Mouse (Mus musculus) neural tube, embryonic 14.5 days (tissue): Measurements from ENCODE around the gene Sympk. TPM values are rescaled to one million over a fixed set of nuclear protein-coding genes. Genes with fewer than 3 reads are reported as not detected.

ENCODE experiments used
- ATAC-seq: fragments of 200-750 bp; cut with Nextera tagmentation; 2 replicates; pipeline ENCODE4 v1.8.0; 2017; ENCODE audit warnings: low read depth, mild to moderate bottlenecking, moderate TSS enrichment, moderate library complexity
- H3K27ac ChIP-seq: fragments of 300-500 bp; sonication (generic); 2 replicates; pipeline ENCODE4 v1.5.1; 2014; ENCODE audit warnings: low read depth, mild to moderate bottlenecking, control low read depth, low read length, moderate library complexity, mixed read lengths
- H3K27me3 ChIP-seq: fragments of 300-500 bp; sonication (generic); 2 replicates; pipeline ENCODE4 v1.6.1; 2014; ENCODE audit warnings: low read length; ENCODE audit not compliant: control insufficient read depth, insufficient read depth
- H3K36me3 ChIP-seq: fragments of 300-500 bp; sonication (generic); 2 replicates; pipeline ENCODE4 v1.6.1; 2014; ENCODE audit warnings: low read length, mixed read lengths; ENCODE audit not compliant: control insufficient read depth, insufficient read depth
- H3K4me1 ChIP-seq: fragments of 300-500 bp; sonication (generic); 2 replicates; pipeline ENCODE4 v1.6.1; 2014; ENCODE audit warnings: low read length; ENCODE audit not compliant: control insufficient read depth, insufficient read depth
- H3K4me2 ChIP-seq: fragments of 300-500 bp; sonication (generic); 2 replicates; pipeline ENCODE4 v1.6.1; 2014; ENCODE audit warnings: mild to moderate bottlenecking, low read depth, low read length, control low read depth
- H3K4me3 ChIP-seq: fragments of 300-500 bp; sonication (generic); 2 replicates; pipeline ENCODE4 v1.5.1; 2014; ENCODE audit warnings: low read depth, low read length, control low read depth, mixed read lengths
- H3K9ac ChIP-seq: fragments of 300-500 bp; sonication (generic); replicated peaks from 2 replicates; pipeline ENCODE4 v1.6.1; 2014; ENCODE audit warnings: low read depth, mild to moderate bottlenecking, control low read depth, low read length, mixed read lengths
- H3K9me3 ChIP-seq: fragments of 300-500 bp; sonication (generic); 2 replicates; pipeline ENCODE4 v1.6.1; 2016; ENCODE audit warnings: low read length; ENCODE audit not compliant: control insufficient read depth
- WGBS: fragments of 180-500 bp; shearing (Covaris S2); extraction: QIAGEN DNeasy Blood & Tissue Kit; methylation state at CpG from one replicate; pipeline ENCODE4 v1.1.7; 2014; 5-methylcytosine and 5-hydroxymethylcytosine counted together
- polyA plus RNA-seq: library from polyadenylated mRNA; unstranded; fragments of >200 nt; fragmentation: Nextera tagmentation; extraction: Ambion mirVana; gene quantifications from 2 replicates; pipeline ENCODE4 v1.2.1, GENCODE M21; 2014

Sympk gene
- polyA plus RNA-seq, 1 experiment from 2014 or later, result 16.8 TPM

DNA sequence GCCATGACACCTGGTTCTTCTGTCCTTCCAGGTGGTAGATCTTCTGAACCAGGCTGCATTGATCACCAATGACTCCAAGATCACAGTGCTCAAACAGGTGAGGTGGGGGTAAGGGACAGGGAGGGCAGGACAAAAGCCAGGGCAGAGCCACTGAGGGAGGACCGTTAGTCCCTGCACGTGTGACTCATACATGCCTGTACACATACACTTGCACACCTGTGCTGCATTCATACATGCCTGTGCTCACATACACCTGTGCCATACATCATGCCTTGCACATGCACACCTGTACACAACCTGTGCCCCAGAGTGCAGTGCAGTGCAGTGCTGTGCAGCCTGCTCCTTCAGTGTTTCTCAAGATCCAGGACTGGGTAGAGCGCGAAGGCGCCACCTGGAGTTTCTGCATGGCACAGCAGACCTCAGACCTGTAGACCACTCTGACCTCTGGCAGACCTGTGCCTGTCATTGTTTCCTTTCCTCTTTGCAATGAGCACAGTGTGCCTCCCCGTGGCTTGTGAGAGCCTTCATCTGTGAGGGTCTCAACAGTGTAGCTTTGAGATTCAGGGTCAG lies 5.0 kb downstream of the Sympk start:
- ATAC-seq, result peak; percentile 22; the same call in 1 of the 2 replicates
- Histone ChIP-seq H3K4me2 (no peak overlapping the region), H3K27ac (no peak overlapping the region), H3K27me3 (no peaks in the 10 kb centered on the region), H3K9ac (no peak overlapping the region), H3K36me3 (peaks cover 34% of the 10 kb centered on the region), H3K9me3 (no peaks in the 10 kb centered on the region), H3K4me1 (peaks cover 11% of the 10 kb centered on the region), H3K4me3 (no peak overlapping the region)
- WGBS, result 64% methylated on average over 6 of the region's 6 CpGs

- no peaks in the 10 kb centered on the region for H3K27me3 ChIP-seq
- no peaks in the 10 kb centered on the region for H3K4me1 ChIP-seq
- H3K36me3 ChIP-seq, result peaks cover 50% of the 10 kb centered on the region
- ATAC-seq, result no peak
- no peaks in the 10 kb centered on the region for H3K9me3 ChIP-seq
- 30% methylated on average over 4 of the region's 4 CpGs for WGBS
- no peak overlapping the region for H3K4me3 ChIP-seq
- no peak overlapping the region for H3K9ac ChIP-seq
- no peak overlapping the region for H3K4me2 ChIP-seq
- H3K27ac ChIP-seq, result no peak overlapping the region
Observed at GRCm38 (mm10) chr7:19031641-19032040, 7.5 kb downstream of the Sympk start.

- WGBS, result 98% methylated on average over 6 of the region's 6 CpGs
- Histone ChIP-seq H3K4me3 (no peak overlapping the region), H3K36me3 (peaks cover 80% of the 10 kb centered on the region), H3K9me3 (no peaks in the 10 kb centered on the region), H3K27me3 (no peaks in the 10 kb centered on the region), H3K4me2 (no peak overlapping the region), H3K4me1 (no peaks in the 10 kb centered on the region), H3K9ac (no peak overlapping the region), H3K27ac (no peak overlapping the region)
- no peak for ATAC-seq
Observed at GRCm38 (mm10) chr7:19044616-19045015, 20.4 kb downstream of the Sympk start.

DNA sequence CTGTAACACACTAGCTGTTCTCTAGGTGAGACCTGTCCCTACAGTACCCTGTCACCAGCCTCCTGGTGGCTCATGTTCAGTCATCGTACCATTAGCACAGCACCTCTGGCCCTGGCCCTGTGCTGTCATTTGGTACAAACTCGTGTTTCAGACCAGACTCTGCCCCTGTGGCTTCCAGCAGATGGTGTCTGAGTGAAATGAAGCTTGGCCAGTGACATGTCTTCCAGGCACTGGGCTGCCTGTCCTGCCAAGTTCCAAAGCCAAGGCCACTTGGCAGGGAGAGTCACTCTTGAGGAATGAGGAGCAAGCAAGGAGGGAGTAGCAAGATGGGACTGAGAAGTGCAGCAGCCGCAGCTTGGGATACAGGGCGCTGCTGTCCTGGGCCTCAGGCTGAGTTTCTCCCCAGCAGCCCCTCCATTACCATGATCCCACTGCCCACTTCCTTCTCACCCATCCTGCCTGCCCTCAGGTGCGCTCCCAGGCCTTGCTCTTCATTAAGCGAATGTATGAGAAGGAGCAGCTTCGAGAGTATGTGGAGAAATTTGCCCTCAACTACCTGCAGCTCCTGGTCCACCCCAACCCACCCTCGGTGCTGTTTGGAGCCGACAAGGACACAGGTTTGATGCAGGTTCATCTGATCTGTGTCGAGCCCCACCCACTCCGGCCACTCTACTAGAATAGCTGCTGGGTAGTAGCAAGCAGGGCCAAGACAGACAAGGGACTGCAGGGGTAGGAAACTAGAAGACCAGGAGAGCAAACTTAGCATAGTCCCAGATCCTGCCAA lies 22.3 kb downstream of the Sympk start:
- no peak for ATAC-seq
- WGBS, result 94% methylated on average over 11 of the region's 11 CpGs

GRCm38 (mm10) chr7:19048006-19048527 lies 23.9 kb downstream of the Sympk start:
- Histone ChIP-seq H3K27me3 (no peaks in the 10 kb centered on the region), H3K4me1 (no peaks in the 10 kb centered on the region), H3K36me3 (peaks cover 59% of the 10 kb centered on the region), H3K4me2 (no peak overlapping the region), H3K27ac (no peak overlapping the region), H3K9me3 (no peaks in the 10 kb centered on the region), H3K4me3 (no peak overlapping the region), H3K9ac (no peak overlapping the region)
- 93% methylated on average over 14 of the region's 14 CpGs for WGBS
- no peak for ATAC-seq

More for the DNA sequence above, 22.3 kb downstream of the Sympk start:
- Histone ChIP-seq H3K27me3 (no peaks in the 10 kb centered on the region), H3K27ac (no peak overlapping the region), H3K36me3 (peaks cover 74% of the 10 kb centered on the region), H3K4me2 (no peak overlapping the region), H3K4me3 (no peak overlapping the region), H3K9ac (no peak overlapping the region), H3K4me1 (no peaks in the 10 kb centered on the region), H3K9me3 (no peaks in the 10 kb centered on the region)

- WGBS, result 92% methylated on average over 5 of the region's 5 CpGs
- Histone ChIP-seq H3K27ac (no peak overlapping the region), H3K4me1 (no peaks in the 10 kb centered on the region), H3K27me3 (no peaks in the 10 kb centered on the region), H3K4me3 (no peak overlapping the region), H3K4me2 (no peak overlapping the region), H3K9ac (no peak overlapping the region), H3K36me3 (peaks cover 54% of the 10 kb centered on the region), H3K9me3 (no peaks in the 10 kb centered on the region)
- no peak for ATAC-seq
Observed at GRCm38 (mm10) chr7:19049252-19049651, 25.1 kb downstream of the Sympk start.

DNA sequence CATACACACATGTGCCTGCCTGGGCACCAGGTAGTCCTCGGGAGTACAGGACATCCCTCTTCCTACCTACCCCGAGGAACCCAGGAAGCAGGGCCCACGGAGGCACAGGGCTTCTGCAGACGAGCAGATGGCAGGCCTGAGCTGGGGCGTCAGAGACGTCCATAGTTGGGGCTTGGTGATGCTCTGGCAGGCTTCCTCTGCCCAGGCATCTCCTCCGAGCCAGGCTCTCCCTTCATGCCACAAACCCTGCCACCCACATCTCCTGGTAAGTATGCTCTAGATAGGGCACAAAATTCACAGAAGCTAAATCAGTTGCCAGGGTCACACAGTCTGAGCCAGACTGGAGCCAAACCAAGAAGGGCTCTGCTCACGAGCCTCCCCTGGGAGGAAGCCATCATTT lies 26.0 kb downstream of the Sympk start:
- Histone ChIP-seq H3K27ac (no peak overlapping the region), H3K4me2 (no peak overlapping the region), H3K9me3 (no peaks in the 10 kb centered on the region), H3K36me3 (peaks cover 44% of the 10 kb centered on the region), H3K27me3 (no peaks in the 10 kb centered on the region), H3K9ac (no peak overlapping the region), H3K4me3 (no peak overlapping the region), H3K4me1 (no peaks in the 10 kb centered on the region)
- ATAC-seq, result no peak
- WGBS, result 94% methylated on average over 8 of the region's 8 CpGs

DNA sequence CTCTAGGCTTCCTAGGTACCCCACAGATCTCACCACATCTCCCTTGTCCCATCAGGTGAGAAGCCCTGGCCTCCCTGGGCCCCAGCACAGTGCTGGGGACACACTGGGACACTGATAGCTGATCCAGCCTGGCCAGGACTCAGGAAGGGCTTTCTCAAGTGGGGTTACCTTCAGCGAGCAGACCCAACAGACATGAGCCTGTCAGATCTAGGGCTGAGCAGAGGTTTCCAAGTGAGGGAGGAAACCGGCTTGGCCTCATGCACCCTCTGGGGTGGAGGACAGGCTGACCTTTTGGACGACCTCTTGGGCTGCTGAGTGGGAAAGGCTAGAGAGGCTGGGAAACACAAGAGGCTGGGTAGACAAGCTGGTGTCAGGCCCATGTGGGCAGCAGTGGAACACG lies 27.0 kb downstream of the Sympk start:
- H3K27me3 ChIP-seq, result no peaks in the 10 kb centered on the region
- no peaks in the 10 kb centered on the region for H3K4me1 ChIP-seq
- ATAC-seq, result no peak
- peaks cover 35% of the 10 kb centered on the region for H3K36me3 ChIP-seq
- no peaks in the 10 kb centered on the region for H3K9me3 ChIP-seq
- 78% methylated on average over 4 of the region's 4 CpGs for WGBS
- H3K9ac ChIP-seq, result no peak overlapping the region
- no peak overlapping the region for H3K4me3 ChIP-seq
- no peak overlapping the region for H3K27ac ChIP-seq
- H3K4me2 ChIP-seq, result no peak overlapping the region

GRCm38 (mm10) chr7:19052345-19053135 lies 28.4 kb downstream of the Sympk start:
- WGBS, result 91% methylated on average over 15 of the region's 15 CpGs
- Histone ChIP-seq H3K27ac (no peak overlapping the region), H3K9ac (no peak overlapping the region), H3K9me3 (no peaks in the 10 kb centered on the region), H3K27me3 (no peaks in the 10 kb centered on the region), H3K4me2 (no peak overlapping the region), H3K4me1 (no peaks in the 10 kb centered on the region), H3K4me3 (no peak overlapping the region), H3K36me3 (peaks cover 21% of the 10 kb centered on the region)
- no peak for ATAC-seq
